Mouse (Mus musculus): ENCODE measurements around the gene Nfyb.

Gene Nfyb

GRCm38 (mm10) chr10:82763840-82764631 is at the start of gene Nfyb:
TSS of gene Nfyb (minus strand) at chr10:82764144.
- peak; percentile 97 for DNase-seq (ENCODE audit: low read depth)

- DNase-seq (ENCODE audit: low read depth), result peak; percentile 87
Observed at GRCm38 (mm10) chr10:82811855-82812431, 48.0 kb upstream of the Nfyb start.

GRCm38 (mm10) chr10:82809352-82809751 is 45.4 kb upstream of the Nfyb start:
- no peak for DNase-seq (ENCODE audit: low read depth)

GRCm38 (mm10) chr10:82808891-82809290 is 44.9 kb upstream of the Nfyb start:
- no peak for DNase-seq (ENCODE audit: low read depth)

GRCm38 (mm10) chr10:82808155-82808554 is 44.2 kb upstream of the Nfyb start:
- DNase-seq (ENCODE audit: low read depth), result no peak

- no peak for DNase-seq (ENCODE audit: low read depth)
Observed at GRCm38 (mm10) chr10:82807238-82807637, 43.3 kb upstream of the Nfyb start.

- DNase-seq (ENCODE audit: low read depth), result no peak
Observed at GRCm38 (mm10) chr10:82806414-82806813, 42.5 kb upstream of the Nfyb start.

GRCm38 (mm10) chr10:82805111-82805510 is 41.2 kb upstream of the Nfyb start:
- DNase-seq (ENCODE audit: low read depth), result no peak

GRCm38 (mm10) chr10:82804396-82804795 is 40.5 kb upstream of the Nfyb start:
- DNase-seq (ENCODE audit: low read depth), result no peak

GRCm38 (mm10) chr10:82800094-82800493 is 36.1 kb upstream of the Nfyb start:
- DNase-seq (ENCODE audit: low read depth), result no peak

- no peak for DNase-seq (ENCODE audit: low read depth)
Observed at GRCm38 (mm10) chr10:82798312-82798933, 34.5 kb upstream of the Nfyb start.

- DNase-seq (ENCODE audit: low read depth), result no peak
Observed at GRCm38 (mm10) chr10:82797119-82797491, 33.2 kb upstream of the Nfyb start.

- peak; percentile 28 for DNase-seq (ENCODE audit: low read depth)
Observed at GRCm38 (mm10) chr10:82796471-82797118, 32.7 kb upstream of the Nfyb start.

- DNase-seq (ENCODE audit: low read depth), result peak; percentile 14
Observed at GRCm38 (mm10) chr10:82795767-82796166, 31.8 kb upstream of the Nfyb start.

- peak; percentile 33 for DNase-seq (ENCODE audit: low read depth)
Observed at GRCm38 (mm10) chr10:82795071-82795731, 31.3 kb upstream of the Nfyb start.

GRCm38 (mm10) chr10:82792311-82792710 is 28.4 kb upstream of the Nfyb start:
- DNase-seq (ENCODE audit: low read depth), result no peak

GRCm38 (mm10) chr10:82791713-82792112 is 27.8 kb upstream of the Nfyb start:
- no peak for DNase-seq (ENCODE audit: low read depth)

GRCm38 (mm10) chr10:82790504-82790903 is 26.6 kb upstream of the Nfyb start:
- no peak for DNase-seq (ENCODE audit: low read depth)

- no peak for DNase-seq (ENCODE audit: low read depth)
Observed at GRCm38 (mm10) chr10:82789181-82789580, 25.2 kb upstream of the Nfyb start.

- DNase-seq (ENCODE audit: low read depth), result no peak
Observed at GRCm38 (mm10) chr10:82782472-82782871, 18.5 kb upstream of the Nfyb start.

GRCm38 (mm10) chr10:82780816-82781215 is 16.9 kb upstream of the Nfyb start:
- DNase-seq (ENCODE audit: low read depth), result no peak

GRCm38 (mm10) chr10:82780322-82780721 is 16.4 kb upstream of the Nfyb start:
- DNase-seq (ENCODE audit: low read depth), result no peak

Measured in naive thymus-derived CD4-positive, alpha-beta T cell, adult 2 months (primary cell).